Mouse (Mus musculus) adrenal gland, adult 8-10 months (tissue): ENCODE results near the gene Kbtbd13. TPM values are rescaled to one million over a fixed set of nuclear protein-coding genes. Genes with fewer than 3 reads are reported as not detected.
"Not testable (repeated sequence)": the region's sequence is repeated elsewhere in the genome, so short reads cannot be mapped to it uniquely, and the experiment has no call there.

Experiments used
- DNase-seq: peaks from one replicate; pipeline ENCODE4 v3.0.0; 2022
- total RNA-seq, 4 experiments: library from RNA; stranded (reverse); gene quantifications; 2 replicates each; pipeline ENCODE4 v1.2.4; 2022

Gene Kbtbd13
- total RNA-seq, 4 experiments from 2014 or later, result 0.13 to 0.23 (median 0.21) TPM; not detected in 1

- no peak for DNase-seq
Measured at GRCm38 (mm10) chr9:65347112-65347850, 44.2 kb downstream of the Kbtbd13 start.

- DNase-seq, result peak; percentile 18
Measured at GRCm38 (mm10) chr9:65346476-65347111, 44.9 kb downstream of the Kbtbd13 start.

DNA sequence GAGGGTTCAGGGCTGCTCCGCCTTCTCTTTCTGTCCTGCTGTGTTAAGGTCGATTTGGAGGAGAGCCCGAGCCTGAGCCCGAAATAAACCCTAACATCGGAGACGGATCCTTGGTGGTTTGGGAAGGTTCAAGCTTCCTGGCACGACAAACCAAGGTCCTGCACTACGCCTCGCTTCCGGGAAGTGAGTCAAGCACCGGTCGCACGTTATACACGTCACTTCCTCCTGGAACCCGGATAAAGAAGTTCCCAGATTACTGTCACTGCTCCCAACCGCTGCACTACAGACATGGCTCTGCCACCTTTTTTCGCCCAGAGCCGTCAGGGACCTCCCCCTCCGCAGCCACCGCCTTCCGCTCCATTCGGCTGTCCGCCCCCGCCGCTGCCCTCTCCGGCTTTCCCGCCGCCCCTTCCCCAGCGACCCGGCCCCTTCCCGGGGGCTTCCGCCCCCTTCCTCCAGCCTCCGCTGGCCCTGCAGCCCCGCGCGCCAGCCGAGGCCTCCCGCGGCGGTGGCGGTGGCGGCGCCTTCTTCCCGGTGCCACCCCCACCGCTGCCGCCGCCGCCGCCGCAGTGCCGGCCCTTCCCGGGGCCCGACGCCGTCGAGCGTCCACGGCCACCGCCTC, 45.5 kb downstream of the Kbtbd13 start, which contains the start of gene Pdcd7:
Gene Pdcd7 (plus strand): TSS at position 251 of the 622 bp plus-strand sequence.
- peak; percentile 92 for DNase-seq

DNA sequence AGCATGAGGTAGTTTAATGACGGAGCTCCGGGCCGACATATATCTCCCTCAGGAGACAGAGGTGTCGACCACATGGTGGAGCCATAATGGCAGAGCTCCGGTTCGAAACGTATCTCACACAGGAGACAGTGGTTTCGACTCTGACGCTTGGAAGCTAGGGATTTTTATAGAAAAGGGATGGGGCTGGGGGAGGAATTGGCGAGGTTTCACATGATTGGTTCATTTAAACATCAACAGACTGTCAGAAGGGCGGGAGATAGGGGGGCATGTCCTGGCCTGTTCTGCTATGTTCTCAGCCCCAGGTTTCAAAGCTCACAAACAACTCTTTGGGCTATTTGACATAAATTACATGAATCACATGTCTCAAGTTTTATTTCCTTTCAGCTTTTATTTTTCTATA, 46.0 kb downstream of the Kbtbd13 start:
- not testable (repeated sequence) for DNase-seq

DNA sequence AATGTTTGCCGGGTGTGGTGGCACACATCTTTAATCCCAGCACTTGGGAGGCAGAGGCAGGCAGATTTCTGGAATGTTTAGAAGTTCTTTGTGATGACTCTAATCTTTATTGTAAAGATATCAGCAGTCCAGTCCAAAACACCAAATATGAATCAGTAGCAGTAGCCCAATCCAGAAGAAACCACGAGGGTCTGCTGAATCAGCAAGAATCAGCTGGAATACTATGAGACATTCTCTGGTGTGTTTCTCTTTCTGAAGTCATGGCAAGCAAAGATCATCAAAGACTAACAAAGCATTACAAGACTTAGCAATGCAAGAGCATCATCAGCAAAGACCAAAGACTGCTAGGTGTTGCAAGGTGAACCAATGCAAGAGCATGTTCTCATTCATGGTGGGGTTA, 51.0 kb downstream of the Kbtbd13 start:
- DNase-seq, result no peak

DNA sequence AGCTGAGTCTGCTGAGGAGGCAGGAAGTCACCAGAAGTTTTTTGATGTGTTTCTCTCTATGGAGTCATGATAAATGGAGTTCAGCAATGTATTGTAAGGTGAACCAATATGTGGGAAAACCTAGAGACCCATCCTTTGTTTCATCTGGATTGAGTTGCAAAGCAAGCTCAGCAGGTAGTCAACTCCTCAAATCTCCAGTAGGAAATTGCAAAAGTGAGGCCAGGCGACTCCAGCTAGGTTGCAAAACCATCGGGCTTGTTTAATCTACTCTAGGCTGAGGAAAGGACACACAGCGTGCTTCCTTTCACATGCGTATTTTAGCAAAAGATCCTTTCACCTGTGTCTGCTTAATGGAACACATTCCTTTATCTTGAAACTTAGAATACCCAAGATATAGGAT, 52.3 kb downstream of the Kbtbd13 start:
- DNase-seq, result no peak

Other genes starting within 250 kb of the Kbtbd13 start
- 10 to 100 TPM; 16.2 to 44.2 (median 33.1) TPM for gene Parp16, start 196.3 kb downstream of the Kbtbd13 start, total RNA-seq
- gene Cilp, start 126.5 kb downstream of the Kbtbd13 start, total RNA-seq, result 10 to 100 TPM in 1 of 4 experiments, 1 to 10 TPM in 3; 3.2 to 10.7 (median 6.1) TPM
- gene Clpx, start 97.4 kb downstream of the Kbtbd13 start, total RNA-seq, result 10 to 100 TPM; 54.7 to 71.9 (median 60.7) TPM
- gene Pdcd7, start 45.5 kb downstream of the Kbtbd13 start, total RNA-seq, result 10 to 100 TPM; 18.6 to 23.1 (median 19.9) TPM
- 1 to 10 TPM in 1 of 4 experiments, under 1 TPM in 2, not detected in 1; 0.41 to 1.7 (median 0.49) TPM for gene Ubap1l, start 30.6 kb downstream of the Kbtbd13 start, total RNA-seq
- gene Rasl12, start 6.9 kb upstream of the Kbtbd13 start, total RNA-seq, result 10 to 100 TPM in 1 of 4 experiments, 1 to 10 TPM in 3; 5.9 to 20.4 (median 7.2) TPM
- gene Slc51b, start 31.3 kb upstream of the Kbtbd13 start, total RNA-seq, result not detected
- 10 to 100 TPM; 14.3 to 22.7 (median 16.4) TPM for gene Mtfmt, start 44.1 kb upstream of the Kbtbd13 start, total RNA-seq
- 10 to 100 TPM; 49.3 to 68.2 (median 60.7) TPM for gene Spg21, start 69.3 kb upstream of the Kbtbd13 start, total RNA-seq
- gene Ankdd1a, start 128.5 kb upstream of the Kbtbd13 start, total RNA-seq, result 1 to 10 TPM; 3.5 to 6.0 (median 5.6) TPM
- gene Plekho2, start 188.4 kb upstream of the Kbtbd13 start, total RNA-seq, result 10 to 100 TPM; 52.6 to 84.0 (median 64.7) TPM
- under 1 TPM in 3 of 4 experiments, not detected in 1; 0.06 to 0.49 (median 0.22) TPM for gene Pif1, start 195.5 kb upstream of the Kbtbd13 start, total RNA-seq
- 100 to 1,000 TPM in 1 of 4 experiments, 10 to 100 TPM in 3; 50.0 to 107 (median 75.9) TPM for gene Rbpms2, start 238.0 kb upstream of the Kbtbd13 start, total RNA-seq